Mouse (Mus musculus) heart, embryonic 13.5 days (tissue): ENCODE results near the gene Ugt1a8. TPM values are rescaled to one million over a fixed set of nuclear protein-coding genes. Genes with fewer than 3 reads are reported as not detected.

Experiments used
- ATAC-seq: fragments of 200-750 bp; cut with Nextera tagmentation; 2 replicates; pipeline ENCODE4 v1.8.0; 2017; ENCODE audit warnings: moderate TSS enrichment; ENCODE audit not compliant: insufficient number of reproducible peaks, low FRiP score, low TSS enrichment; ENCODE audit errors: extremely low read depth
- H3K27ac ChIP-seq: fragments of 300-500 bp; sonication (generic); replicated peaks from 2 replicates; pipeline ENCODE4 v1.5.1; 2015; ENCODE audit warnings: moderate library complexity, mild to moderate bottlenecking, inconsistent platforms
- H3K27me3 ChIP-seq: fragments of 300-500 bp; sonication (generic); replicated peaks from 2 replicates; pipeline ENCODE4 v1.6.1; 2015; ENCODE audit warnings: mild to moderate bottlenecking, inconsistent platforms
- H3K36me3 ChIP-seq: fragments of 300-500 bp; sonication (generic); 2 replicates; pipeline ENCODE4 v1.6.1; 2015; ENCODE audit warnings: mild to moderate bottlenecking, inconsistent platforms
- H3K4me1 ChIP-seq: fragments of 300-500 bp; sonication (generic); 2 replicates; pipeline ENCODE4 v1.6.1; 2015; ENCODE audit warnings: inconsistent platforms
- H3K4me2 ChIP-seq: fragments of 300-500 bp; sonication (generic); 2 replicates; pipeline ENCODE4 v1.6.1; 2015; ENCODE audit warnings: inconsistent platforms, mild to moderate bottlenecking, moderate library complexity
- H3K4me3 ChIP-seq: fragments of 300-500 bp; sonication (generic); 2 replicates; pipeline ENCODE4 v1.5.1; 2015; ENCODE audit warnings: moderate library complexity, mild to moderate bottlenecking, inconsistent platforms
- H3K9ac ChIP-seq: fragments of 300-500 bp; sonication (generic); 2 replicates; pipeline ENCODE4 v1.6.1; 2015; ENCODE audit warnings: inconsistent platforms, mild to moderate bottlenecking, moderate library complexity
- H3K9me3 ChIP-seq: fragments of 300-500 bp; sonication (generic); 2 replicates; pipeline ENCODE4 v1.6.1; 2016; ENCODE audit warnings: inconsistent platforms
- WGBS: fragments of 180-500 bp; shearing (Covaris S2); methylation state at CpG from one replicate; pipeline ENCODE4 v1.1.7; 2015; ENCODE audit warnings: mixed read lengths; 5-methylcytosine and 5-hydroxymethylcytosine counted together
- polyA plus RNA-seq: library from polyadenylated mRNA; unstranded; fragments of >200 nt; fragmentation: Nextera tagmentation; extraction: Ambion mirVana; gene quantifications from 2 replicates; pipeline ENCODE4 v1.2.1, GENCODE M21; 2015

Ugt1a8 gene
- polyA plus RNA-seq, 1 experiment from 2014 or later, result not detected

- H3K9ac ChIP-seq, result no peak overlapping the region
- no peak for ATAC-seq
- peaks cover 100% of the 10 kb centered on the region for H3K36me3 ChIP-seq
- peaks cover 31% of the 10 kb centered on the region for H3K4me1 ChIP-seq
- H3K4me3 ChIP-seq, result no peak overlapping the region
- 69% methylated on average over 4 of the region's 4 CpGs for WGBS
- H3K4me2 ChIP-seq, result no peak overlapping the region
- no peaks in the 10 kb centered on the region for H3K9me3 ChIP-seq
- H3K27me3 ChIP-seq, result no peaks in the 10 kb centered on the region
- no peak overlapping the region for H3K27ac ChIP-seq
Observed at GRCm38 (mm10) chr1:88264869-88265240, 177.2 kb downstream of the Ugt1a8 start.

GRCm38 (mm10) chr1:88266123-88266522 is 178.5 kb downstream of the Ugt1a8 start:
- WGBS, result 86% methylated on average over 13 of the region's 13 CpGs
- peaks cover 91% of the 10 kb centered on the region for H3K36me3 ChIP-seq
- ATAC-seq, result no peak
- no peaks in the 10 kb centered on the region for H3K27me3 ChIP-seq
- H3K9me3 ChIP-seq, result no peaks in the 10 kb centered on the region
- H3K4me3 ChIP-seq, result no peak overlapping the region
- no peak overlapping the region for H3K27ac ChIP-seq
- no peak overlapping the region for H3K4me2 ChIP-seq
- no peak overlapping the region for H3K9ac ChIP-seq
- H3K4me1 ChIP-seq, result peaks cover 26% of the 10 kb centered on the region

- WGBS, result 91% methylated on average over 6 of the region's 6 CpGs
Observed at GRCm38 (mm10) chr1:88267489-88267888, 179.9 kb downstream of the Ugt1a8 start.

GRCm38 (mm10) chr1:88268070-88268469 is 180.5 kb downstream of the Ugt1a8 start:
- ATAC-seq, result no peak
- Histone ChIP-seq H3K4me2 (no peak overlapping the region), H3K27ac (no peak overlapping the region), H3K9me3 (no peaks in the 10 kb centered on the region), H3K4me3 (no peak overlapping the region), H3K27me3 (no peaks in the 10 kb centered on the region), H3K9ac (no peak overlapping the region), H3K36me3 (peaks cover 91% of the 10 kb centered on the region), H3K4me1 (peaks cover 13% of the 10 kb centered on the region)
- WGBS, result 83% methylated on average over 6 of the region's 6 CpGs

More at GRCm38 (mm10) chr1:88267489-88267888, 179.9 kb downstream of the Ugt1a8 start:
- Histone ChIP-seq H3K27ac (no peak overlapping the region), H3K36me3 (peaks cover 91% of the 10 kb centered on the region), H3K9ac (no peak overlapping the region), H3K4me3 (no peak overlapping the region), H3K9me3 (no peaks in the 10 kb centered on the region), H3K4me1 (peaks cover 17% of the 10 kb centered on the region), H3K4me2 (no peak overlapping the region), H3K27me3 (no peaks in the 10 kb centered on the region)
- ATAC-seq, result no peak

Other genes with a start within 250 kb of the Ugt1a8 start
- gene Dgkd, start 234.5 kb upstream of the Ugt1a8 start, polyA plus RNA-seq, result 20.0 and 20.4 TPM in 2 replicates
- 28.6 and 28.9 TPM in 2 replicates for gene Usp40, start 79.3 kb upstream of the Ugt1a8 start, polyA plus RNA-seq
- gene Ugt1a10, start 32.4 kb upstream of the Ugt1a8 start, polyA plus RNA-seq, result not detected in 2 replicates
- not detected in 2 replicates for gene Ugt1a9, start 17.0 kb upstream of the Ugt1a8 start, polyA plus RNA-seq
- gene Ugt1a7c, start 7.2 kb downstream of the Ugt1a8 start, polyA plus RNA-seq, result 1.0 and 1.7 TPM in 2 replicates
- gene Ugt1a6b, start 15.4 kb downstream of the Ugt1a8 start, polyA plus RNA-seq, result not detected in 2 replicates
- gene Ugt1a6a, start 47.0 kb downstream of the Ugt1a8 start, polyA plus RNA-seq, result 0.19 and 0.20 TPM in 2 replicates
- gene Ugt1a5, start 78.2 kb downstream of the Ugt1a8 start, polyA plus RNA-seq, result not detected in 2 replicates
- not detected in 2 replicates for gene Ugt1a2, start 112.8 kb downstream of the Ugt1a8 start, polyA plus RNA-seq
- gene Dnajb3, start 118.0 kb downstream of the Ugt1a8 start, polyA plus RNA-seq, result 5.3 and 5.8 TPM in 2 replicates
- not detected in 2 replicates for gene Ugt1a1, start 124.1 kb downstream of the Ugt1a8 start, polyA plus RNA-seq
- 0.33 and 0.50 TPM in 2 replicates for gene Mroh2a, start 139.2 kb downstream of the Ugt1a8 start, polyA plus RNA-seq
- 102 and 106 TPM in 2 replicates for gene Hjurp, start 189.8 kb downstream of the Ugt1a8 start, polyA plus RNA-seq
- 0.03 and 0.04 TPM in 2 replicates for gene Trpm8, start 189.8 kb downstream of the Ugt1a8 start, polyA plus RNA-seq